Mouse (Mus musculus) midbrain, embryonic 12.5 days (tissue): ENCODE measurements around the gene Chst11. TPM values are rescaled to one million over a fixed set of nuclear protein-coding genes. Genes with fewer than 3 reads are reported as not detected.

Experiments used
- ATAC-seq: fragments of 200-750 bp; cut with Nextera tagmentation; 2 replicates; pipeline ENCODE4 v1.8.0; 2017; ENCODE audit warnings: low read depth, moderate TSS enrichment, moderate library complexity; ENCODE audit not compliant: low FRiP score
- H3K27ac ChIP-seq: fragments of 300-500 bp; sonication (generic); replicated peaks from 2 replicates; pipeline ENCODE4 v1.5.1; 2016; ENCODE audit warnings: mild to moderate bottlenecking
- H3K27me3 ChIP-seq: fragments of 300-500 bp; sonication (generic); 2 replicates; pipeline ENCODE4 v1.6.1; 2016; ENCODE audit warnings: mild to moderate bottlenecking
- H3K36me3 ChIP-seq: fragments of 300-500 bp; sonication (generic); 2 replicates; pipeline ENCODE4 v1.6.1; 2016
- H3K4me1 ChIP-seq: fragments of 300-500 bp; sonication (generic); 2 replicates; pipeline ENCODE4 v1.6.1; 2016
- H3K4me2 ChIP-seq: fragments of 300-500 bp; sonication (generic); replicated peaks from 2 replicates; pipeline ENCODE4 v1.6.1; 2016; ENCODE audit warnings: mild to moderate bottlenecking, moderate library complexity
- H3K4me3 ChIP-seq: fragments of 300-500 bp; sonication (generic); 2 replicates; pipeline ENCODE4 v1.5.1; 2016; ENCODE audit warnings: mild to moderate bottlenecking
- H3K9ac ChIP-seq: fragments of 300-500 bp; sonication (generic); replicated peaks from 2 replicates; pipeline ENCODE4 v1.6.1; 2016; ENCODE audit warnings: mild to moderate bottlenecking, moderate library complexity
- H3K9me3 ChIP-seq: fragments of 300-500 bp; sonication (generic); 2 replicates; pipeline ENCODE4 v1.6.1; 2016; ENCODE audit warnings: mild to moderate bottlenecking
- WGBS: fragments of 180-500 bp; shearing (Covaris S2); methylation state at CpG from one replicate; pipeline ENCODE4 v1.1.7; 2016; 5-methylcytosine and 5-hydroxymethylcytosine counted together
- polyA plus RNA-seq: library from polyadenylated mRNA; unstranded; fragments of >200 nt; fragmentation: Nextera tagmentation; extraction: Ambion mirVana; gene quantifications from 2 replicates; pipeline ENCODE4 v1.2.1, GENCODE M21; 2016

Gene Chst11
- polyA plus RNA-seq, 1 experiment from 2014 or later = 2.3 TPM

GRCm38 (mm10) chr10:83153887-83154286, 168.6 kb downstream of the Chst11 start:
- Histone ChIP-seq H3K9ac (no peak overlapping the region), H3K4me2 (no peak overlapping the region), H3K27ac (no peak overlapping the region), H3K36me3 (no peaks in the 10 kb centered on the region), H3K9me3 (no peaks in the 10 kb centered on the region), H3K4me3 (no peak overlapping the region), H3K27me3 (no peaks in the 10 kb centered on the region), H3K4me1 (peaks cover 17% of the 10 kb centered on the region)
- ATAC-seq = no peak
- 90% methylated on average over 9 of the region's 9 CpGs for WGBS

- H3K36me3 ChIP-seq = no peaks in the 10 kb centered on the region
- peaks cover 17% of the 10 kb centered on the region for H3K4me1 ChIP-seq
- H3K27me3 ChIP-seq = no peaks in the 10 kb centered on the region
- 80% methylated on average over 5 of the region's 5 CpGs for WGBS
- H3K9ac ChIP-seq = no peak overlapping the region
- no peaks in the 10 kb centered on the region for H3K9me3 ChIP-seq
- H3K4me2 ChIP-seq = no peak overlapping the region
- no peak overlapping the region for H3K27ac ChIP-seq
- no peak overlapping the region for H3K4me3 ChIP-seq
- ATAC-seq = no peak
Observed at GRCm38 (mm10) chr10:83157289-83157688, 172.0 kb downstream of the Chst11 start.

DNA sequence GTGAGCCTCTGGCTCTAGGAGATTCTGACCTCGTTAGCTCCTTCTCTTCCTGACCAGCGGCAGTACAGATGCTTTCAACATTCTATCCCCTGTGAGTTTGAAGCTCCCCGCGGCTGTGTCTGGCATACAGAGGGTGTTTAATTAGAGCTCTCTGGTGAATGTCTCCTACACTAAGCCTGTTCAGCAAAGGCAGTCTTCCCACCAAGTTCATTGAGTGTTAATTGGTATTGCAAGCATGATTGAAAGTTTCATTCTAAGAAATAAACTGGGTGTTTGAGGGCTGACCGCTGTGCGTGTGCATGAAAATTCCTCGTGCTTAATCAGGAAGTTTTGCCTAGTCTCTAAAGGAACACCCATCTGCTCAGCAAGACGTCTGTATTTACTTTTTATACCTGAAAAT, 173.0 kb downstream of the Chst11 start:
- H3K4me2 ChIP-seq = no peak overlapping the region
- H3K36me3 ChIP-seq = no peaks in the 10 kb centered on the region
- H3K9ac ChIP-seq = no peak overlapping the region
- peaks cover 20% of the 10 kb centered on the region for H3K4me1 ChIP-seq
- no peaks in the 10 kb centered on the region for H3K9me3 ChIP-seq
- ATAC-seq = no peak
- no peak overlapping the region for H3K4me3 ChIP-seq
- no peak overlapping the region for H3K27ac ChIP-seq
- no peaks in the 10 kb centered on the region for H3K27me3 ChIP-seq
- WGBS = 61% methylated on average over 8 of the region's 8 CpGs

DNA sequence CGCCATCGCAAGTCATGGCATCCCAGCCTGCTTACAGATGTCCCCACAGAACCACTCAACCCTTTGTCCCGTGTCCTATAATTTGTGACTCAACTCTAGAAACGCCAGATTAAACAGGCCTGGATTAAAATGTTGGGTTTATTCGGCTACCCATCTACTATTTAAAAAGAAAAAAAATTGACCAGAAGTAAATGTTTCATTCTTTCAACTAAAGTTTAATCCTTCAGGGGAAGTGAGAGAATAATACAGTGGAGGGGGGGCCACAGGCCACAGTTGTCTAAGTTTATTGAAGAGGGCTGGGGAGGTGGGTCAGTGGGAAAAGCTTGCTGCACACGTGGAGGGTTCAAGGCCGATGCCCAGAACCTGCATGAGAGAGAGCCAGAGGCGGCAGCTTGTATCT, 173.9 kb downstream of the Chst11 start:
- ATAC-seq = no peak
- Histone ChIP-seq H3K27me3 (no peaks in the 10 kb centered on the region), H3K4me3 (no peak overlapping the region), H3K9ac (no peak overlapping the region), H3K4me2 (no peak overlapping the region), H3K9me3 (no peaks in the 10 kb centered on the region), H3K27ac (no peak overlapping the region), H3K4me1 (peaks cover 20% of the 10 kb centered on the region), H3K36me3 (no peaks in the 10 kb centered on the region)
- WGBS = 90% methylated on average over 8 of the region's 8 CpGs

GRCm38 (mm10) chr10:83161656-83162365, 176.5 kb downstream of the Chst11 start:
- ATAC-seq = no peak
- Histone ChIP-seq H3K9ac (no peak overlapping the region), H3K4me3 (no peak overlapping the region), H3K27me3 (no peaks in the 10 kb centered on the region), H3K9me3 (no peaks in the 10 kb centered on the region), H3K36me3 (no peaks in the 10 kb centered on the region), H3K4me2 (no peak overlapping the region), H3K27ac (no peak overlapping the region), H3K4me1 (peaks cover 20% of the 10 kb centered on the region)
- 76% methylated on average over 10 of the region's 10 CpGs for WGBS

DNA sequence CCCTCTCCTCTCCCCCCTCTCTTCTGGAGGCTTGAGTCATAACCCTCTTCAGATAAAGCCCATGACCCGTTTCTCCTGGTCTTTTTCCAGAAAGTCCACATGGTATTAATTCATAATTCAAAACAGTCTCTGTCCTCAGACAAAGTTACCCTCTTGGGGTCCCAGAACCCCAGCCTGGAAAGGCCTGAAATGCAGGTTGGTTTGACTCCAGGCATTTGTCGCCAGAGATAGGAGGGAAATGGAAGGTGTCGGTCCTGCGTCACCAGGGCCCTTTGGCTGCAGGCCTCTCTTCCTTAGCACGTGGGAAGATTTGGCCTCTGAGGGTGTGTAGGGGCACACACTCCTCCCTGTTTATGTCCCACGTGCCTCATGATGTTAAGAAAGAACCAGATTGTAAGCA, 178.6 kb downstream of the Chst11 start:
- Histone ChIP-seq H3K9me3 (no peaks in the 10 kb centered on the region), H3K9ac (no peak overlapping the region), H3K4me2 (no peak overlapping the region), H3K4me1 (peaks cover 11% of the 10 kb centered on the region), H3K36me3 (no peaks in the 10 kb centered on the region), H3K27ac (no peak overlapping the region), H3K4me3 (no peak overlapping the region), H3K27me3 (no peaks in the 10 kb centered on the region)
- ATAC-seq = no peak
- whole genome bisulfite sequencing = 78% methylated on average over 6 of the region's 6 CpGs

DNA sequence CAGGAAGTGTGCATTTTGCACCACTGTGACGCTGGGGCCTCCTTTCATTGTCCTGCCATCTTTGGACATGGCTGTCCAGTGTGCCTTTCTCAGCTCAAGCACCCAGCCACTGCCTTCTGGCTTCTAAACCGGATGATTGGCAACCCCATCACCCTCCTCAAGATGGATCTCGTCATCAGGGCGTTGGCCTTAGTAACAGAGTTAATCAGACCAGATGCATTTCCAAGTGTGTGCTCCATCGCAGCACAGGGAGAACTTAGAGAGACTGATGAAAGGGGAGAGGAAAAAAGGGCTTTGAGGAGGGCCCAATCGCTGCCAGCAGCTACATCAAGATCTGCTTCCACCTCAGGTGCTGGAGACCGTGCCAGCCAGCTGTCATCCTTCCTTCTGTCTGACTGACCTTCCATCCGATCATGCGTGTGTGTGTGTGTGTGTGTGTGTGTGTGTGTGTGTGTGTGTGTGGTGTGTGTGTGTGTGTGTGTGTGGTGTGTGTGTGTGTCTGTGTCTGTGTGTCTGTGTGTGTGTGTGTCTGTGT, 179.7 kb downstream of the Chst11 start:
- H3K9me3 ChIP-seq = no peaks in the 10 kb centered on the region
- H3K27me3 ChIP-seq = no peaks in the 10 kb centered on the region
- no peak overlapping the region for H3K9ac ChIP-seq
- H3K4me2 ChIP-seq = no peak overlapping the region
- WGBS = 87% methylated on average over 9 of the region's 9 CpGs
- ATAC-seq = no peak
- H3K4me1 ChIP-seq = peaks cover 10% of the 10 kb centered on the region
- H3K4me3 ChIP-seq = no peak overlapping the region
- H3K27ac ChIP-seq = no peak overlapping the region
- H3K36me3 ChIP-seq = no peaks in the 10 kb centered on the region

DNA sequence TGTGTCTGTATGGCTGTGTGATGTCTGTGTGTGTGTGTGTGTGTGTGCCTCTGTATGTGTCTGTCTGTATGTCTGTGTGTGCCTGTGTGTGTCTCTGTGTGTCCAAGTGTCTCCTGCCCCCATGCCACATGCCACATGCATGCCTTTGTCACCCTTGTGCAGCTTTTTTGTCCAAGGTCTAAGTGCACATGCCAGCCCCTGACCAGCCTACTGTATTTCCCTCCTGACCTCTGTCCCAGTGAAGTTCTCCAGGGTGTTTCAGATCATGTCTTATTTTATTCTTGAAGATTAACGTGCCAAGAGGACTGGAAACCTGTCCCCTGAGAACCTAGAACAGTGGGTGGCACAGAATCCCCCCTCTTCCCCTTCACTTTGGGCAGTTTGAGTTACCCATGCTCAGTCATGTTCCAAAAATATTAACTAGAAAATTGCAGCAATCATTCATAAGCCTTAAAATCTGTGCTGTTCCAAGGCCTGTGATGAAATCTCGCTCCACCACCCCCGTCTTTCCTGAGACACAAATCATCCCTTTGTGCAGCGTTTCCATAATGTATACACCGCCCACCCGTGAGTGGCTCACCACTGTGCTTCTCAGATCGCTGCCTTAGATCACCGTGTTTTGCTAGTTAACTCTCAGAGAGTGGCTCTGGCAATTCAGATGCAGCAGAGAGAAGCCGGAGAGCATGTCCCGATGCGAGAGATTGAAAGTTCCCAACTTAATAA, 180.4 kb downstream of the Chst11 start:
- 79% methylated on average over 11 of the region's 11 CpGs for WGBS
- Histone ChIP-seq H3K4me1 (peaks cover 10% of the 10 kb centered on the region), H3K27me3 (no peaks in the 10 kb centered on the region), H3K36me3 (no peaks in the 10 kb centered on the region), H3K9ac (no peak overlapping the region), H3K9me3 (no peaks in the 10 kb centered on the region), H3K27ac (no peak overlapping the region), H3K4me3 (no peak overlapping the region), H3K4me2 (no peak overlapping the region)
- ATAC-seq = no peak

- Histone ChIP-seq H3K4me3 (no peak overlapping the region), H3K9me3 (no peaks in the 10 kb centered on the region), H3K36me3 (no peaks in the 10 kb centered on the region), H3K4me1 (peaks cover 10% of the 10 kb centered on the region), H3K9ac (no peak overlapping the region), H3K27me3 (no peaks in the 10 kb centered on the region; the same call in 1 of the 2 replicates), H3K27ac (no peak overlapping the region), H3K4me2 (no peak overlapping the region)
- WGBS = 76% methylated on average over 9 of the region's 9 CpGs
- no peak for ATAC-seq
Observed at GRCm38 (mm10) chr10:83166272-83166671, 181.0 kb downstream of the Chst11 start.

DNA sequence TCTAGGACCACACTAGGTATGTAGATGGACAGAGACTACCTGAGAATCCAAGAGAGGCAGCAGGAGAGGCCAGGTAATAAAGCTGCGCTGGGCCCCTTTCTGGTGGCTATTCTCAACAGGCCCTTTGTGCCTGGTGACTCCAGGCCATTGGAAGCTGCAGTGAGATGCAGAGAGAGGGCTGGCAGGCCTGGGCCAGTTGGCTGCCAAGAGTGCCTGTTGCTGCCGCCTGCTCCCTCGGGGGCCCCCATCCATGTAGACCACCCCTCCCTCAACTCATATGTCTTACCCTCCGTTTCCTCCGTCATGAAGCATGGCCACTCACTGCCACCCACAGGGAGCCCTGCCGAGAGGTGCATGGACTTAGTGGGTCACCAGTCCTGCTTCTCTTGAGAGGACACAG, 182.2 kb downstream of the Chst11 start:
- Histone ChIP-seq H3K4me3 (no peak overlapping the region), H3K4me2 (no peak overlapping the region), H3K27ac (no peak overlapping the region), H3K36me3 (no peaks in the 10 kb centered on the region), H3K9ac (no peak overlapping the region), H3K27me3 (no peaks in the 10 kb centered on the region; the same call in 1 of the 2 replicates), H3K9me3 (no peaks in the 10 kb centered on the region), H3K4me1 (peaks cover 1% of the 10 kb centered on the region; the same call in 1 of the 2 replicates)
- ATAC-seq = no peak
- 95% methylated on average over 6 of the region's 6 CpGs for WGBS

DNA sequence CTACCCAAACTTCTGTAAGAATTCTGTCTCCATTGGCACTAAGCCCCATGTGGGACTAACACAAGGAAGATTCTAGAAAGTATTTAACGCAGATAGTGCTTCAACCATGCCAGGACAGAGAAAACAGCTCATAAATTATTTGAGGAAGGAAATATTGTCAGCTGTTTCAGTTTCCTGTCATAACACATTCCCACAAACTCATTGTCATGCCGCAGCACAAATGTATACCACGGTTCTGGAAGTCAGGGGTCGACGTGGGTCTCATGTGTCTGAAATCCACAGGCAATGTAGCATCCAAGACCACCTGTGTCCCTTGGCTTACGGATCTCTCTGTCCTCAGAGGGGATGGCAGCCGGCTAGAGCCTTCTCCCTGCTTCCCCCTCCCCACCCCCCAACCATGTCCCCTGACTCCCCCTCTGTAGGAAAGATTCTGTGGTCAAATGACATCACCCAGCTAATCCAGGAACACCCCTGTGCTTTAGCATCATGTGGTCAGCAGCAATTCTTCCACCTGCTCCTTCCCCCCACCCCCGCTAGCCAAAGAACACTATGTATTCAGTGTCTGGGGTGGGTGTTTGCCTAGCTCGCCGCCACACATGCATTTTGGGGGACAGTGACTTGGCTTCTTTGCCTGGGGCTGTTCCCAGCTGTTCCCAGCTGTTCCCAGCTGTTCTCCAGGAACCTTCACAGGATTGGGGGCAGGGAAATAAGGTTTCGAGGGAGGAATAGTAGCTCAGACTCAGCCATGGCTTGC, 183.2 kb downstream of the Chst11 start:
- Histone ChIP-seq H3K27me3 (no peaks in the 10 kb centered on the region; the same call in 1 of the 2 replicates), H3K9me3 (no peaks in the 10 kb centered on the region), H3K4me3 (no peak overlapping the region), H3K9ac (no peak overlapping the region), H3K36me3 (no peaks in the 10 kb centered on the region), H3K4me1 (no peaks in the 10 kb centered on the region; the same call in 1 of the 2 replicates), H3K4me2 (no peak overlapping the region), H3K27ac (no peak overlapping the region)
- no peak for ATAC-seq
- 86% methylated on average over 11 of the region's 11 CpGs for WGBS

GRCm38 (mm10) chr10:83169554-83169953, 184.3 kb downstream of the Chst11 start:
- H3K9ac ChIP-seq = no peak overlapping the region
- no peaks in the 10 kb centered on the region for H3K9me3 ChIP-seq
- H3K27me3 ChIP-seq = no peaks in the 10 kb centered on the region; the same call in 1 of the 2 replicates
- H3K4me3 ChIP-seq = no peak overlapping the region
- no peak for ATAC-seq
- H3K27ac ChIP-seq = no peak overlapping the region
- WGBS = 91% methylated on average over 6 of the region's 6 CpGs
- H3K4me1 ChIP-seq = no peaks in the 10 kb centered on the region; the same call in 1 of the 2 replicates
- no peaks in the 10 kb centered on the region for H3K36me3 ChIP-seq
- H3K4me2 ChIP-seq = no peak overlapping the region
